Mouse (Mus musculus): ENCODE measurements around the gene Letmd1. TPM values are rescaled to one million over a fixed set of nuclear protein-coding genes. Genes with fewer than 3 reads are reported as not detected.

Letmd1 gene
- total and polyA plus RNA-seq, 2 experiments, result 18.7 to 39.9 TPM

DNA sequence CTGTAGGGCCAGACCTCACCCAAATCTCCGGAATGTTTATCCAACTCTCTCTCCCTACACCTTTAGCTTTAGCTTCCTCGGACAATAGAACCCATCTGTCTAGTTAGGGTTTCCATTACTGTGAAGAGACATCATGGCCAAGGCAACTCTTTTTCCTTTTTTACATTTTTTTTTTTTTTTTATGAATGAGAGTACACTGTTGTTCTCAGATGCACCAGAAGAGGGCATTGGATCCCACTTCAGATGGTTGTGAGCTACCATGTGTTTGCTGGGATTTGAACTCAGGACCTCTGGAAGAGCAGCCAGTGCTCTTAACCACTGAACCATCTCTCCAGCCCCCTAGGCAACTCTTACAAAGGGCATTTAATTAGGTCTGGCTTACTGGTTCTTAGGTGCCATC is 3.4 kb upstream of the Letmd1 start:
- peak overlapping the region; percentile 79 for H3K27ac ChIP-seq (replicated peaks; ENCODE audit: insufficient read depth, low read depth, low read length)
- H3K36me3 ChIP-seq (ENCODE audit: control insufficient read depth, insufficient read depth, low read length), result no peaks in the 10 kb centered on the region
- 12% methylated on average over 2 of the region's 2 CpGs for WGBS
- H3K4me1 ChIP-seq (ENCODE audit: control insufficient read depth, insufficient read depth, low read length), result peaks cover 18% of the 10 kb centered on the region
- H3K9ac ChIP-seq (ENCODE audit: low read depth, low read length), result no peak overlapping the region
- H3K27me3 ChIP-seq (ENCODE audit: control insufficient read depth, insufficient read depth, low read length), result no peaks in the 10 kb centered on the region
- TF ChIP-seq POLR2A (IDR thresholded peaks at IDR 0.05; ENCODE audit: extremely low read depth, insufficient read depth, low read length) (no peak), CTCF (IDR thresholded peaks at IDR 0.05; ENCODE audit: low read depth, low read length) (no peak)
- H3K79me2 ChIP-seq (ENCODE audit: control insufficient read depth, insufficient read depth, low read length), result no peaks in the 10 kb centered on the region
- no peak overlapping the region for H3K4me3 ChIP-seq (ENCODE audit: insufficient read depth, low read depth, low read length)
- DNase-seq (ENCODE audit: extremely low read depth, low read depth, low spot score), result no peak

DNA sequence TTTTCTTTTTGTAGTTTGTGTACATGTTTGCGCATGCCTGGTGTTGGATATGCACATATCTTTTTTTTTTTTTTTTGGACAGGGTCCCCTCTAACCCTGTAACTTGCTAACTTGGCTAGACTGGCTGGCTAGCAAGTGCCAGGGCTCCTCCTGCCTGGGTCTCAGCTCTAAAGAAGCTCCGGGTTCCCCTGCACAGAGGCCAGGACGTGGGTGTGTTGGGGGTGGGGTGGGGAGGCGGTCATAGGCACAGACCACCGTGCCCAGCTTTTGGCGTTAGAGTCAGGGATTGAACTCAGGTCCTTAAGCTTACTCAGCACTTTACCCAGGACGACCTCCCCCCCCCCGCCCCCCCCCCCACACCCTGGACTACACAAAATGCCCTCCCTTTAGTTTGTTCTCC is 1.1 kb upstream of the Letmd1 start:
- H3K79me2 ChIP-seq (ENCODE audit: control insufficient read depth, insufficient read depth, low read length), result no peaks in the 10 kb centered on the region
- no peaks in the 10 kb centered on the region for H3K27me3 ChIP-seq (ENCODE audit: control insufficient read depth, insufficient read depth, low read length)
- TF ChIP-seq CTCF (IDR thresholded peaks at IDR 0.05; ENCODE audit: low read depth, low read length) (no peak), POLR2A (IDR thresholded peaks at IDR 0.05; ENCODE audit: extremely low read depth, insufficient read depth, low read length) (no peak)
- H3K9ac ChIP-seq (ENCODE audit: low read depth, low read length), result peak overlapping the region; percentile 91
- peaks cover 2% of the 10 kb centered on the region; the same call in 1 of the 2 replicates for H3K36me3 ChIP-seq (ENCODE audit: control insufficient read depth, insufficient read depth, low read length)
- peak; percentile 19 for DNase-seq (ENCODE audit: extremely low read depth, low read depth, low spot score)
- peaks cover 18% of the 10 kb centered on the region for H3K4me1 ChIP-seq (ENCODE audit: control insufficient read depth, insufficient read depth, low read length)
- peak overlapping the region; percentile 88 for H3K4me3 ChIP-seq (ENCODE audit: insufficient read depth, low read depth, low read length)
- peak overlapping the region; percentile 90 for H3K27ac ChIP-seq (replicated peaks; ENCODE audit: insufficient read depth, low read depth, low read length)
- 10% methylated on average over 6 of the region's 8 CpGs for WGBS

DNA sequence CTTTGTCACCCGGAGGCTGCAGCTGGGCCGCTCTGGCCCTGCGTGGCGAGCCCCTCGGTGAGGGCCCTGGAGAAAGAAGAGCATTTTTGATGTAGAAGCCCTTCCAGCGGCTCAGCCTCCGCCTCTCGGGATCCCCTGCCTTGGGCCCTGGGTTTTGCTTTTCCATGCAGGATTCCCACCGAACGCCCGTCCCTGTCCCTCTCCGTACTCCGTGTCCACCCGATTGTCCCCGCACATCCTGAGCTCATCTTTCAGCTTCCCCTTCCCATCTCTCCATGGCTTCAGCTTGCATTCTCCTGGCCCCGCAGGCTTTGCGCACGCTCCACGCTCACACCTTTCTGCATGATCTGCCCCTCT is 344 bp downstream of the Letmd1 start:
- Histone ChIP-seq H3K27ac (replicated peaks; ENCODE audit: insufficient read depth, low read depth, low read length) (peak overlapping the region; percentile 90), H3K36me3 (ENCODE audit: control insufficient read depth, insufficient read depth, low read length) (peaks cover 2% of the 10 kb centered on the region; the same call in 1 of the 2 replicates), H3K4me1 (ENCODE audit: control insufficient read depth, insufficient read depth, low read length) (peaks cover 26% of the 10 kb centered on the region), H3K9ac (ENCODE audit: low read depth, low read length) (peak overlapping the region; percentile 91), H3K27me3 (ENCODE audit: control insufficient read depth, insufficient read depth, low read length) (no peaks in the 10 kb centered on the region), H3K79me2 (ENCODE audit: control insufficient read depth, insufficient read depth, low read length) (no peaks in the 10 kb centered on the region), H3K4me3 (ENCODE audit: insufficient read depth, low read depth, low read length) (peak overlapping the region; percentile 88)
- TF ChIP-seq CTCF (IDR thresholded peaks at IDR 0.05; ENCODE audit: low read depth, low read length) (no peak), POLR2A (IDR thresholded peaks at IDR 0.05; ENCODE audit: extremely low read depth, insufficient read depth, low read length) (no peak)
- DNase-seq (ENCODE audit: extremely low read depth, low read depth, low spot score), result peak; percentile 30
- WGBS, result 1% methylated on average over 19 of the region's 19 CpGs

DNA sequence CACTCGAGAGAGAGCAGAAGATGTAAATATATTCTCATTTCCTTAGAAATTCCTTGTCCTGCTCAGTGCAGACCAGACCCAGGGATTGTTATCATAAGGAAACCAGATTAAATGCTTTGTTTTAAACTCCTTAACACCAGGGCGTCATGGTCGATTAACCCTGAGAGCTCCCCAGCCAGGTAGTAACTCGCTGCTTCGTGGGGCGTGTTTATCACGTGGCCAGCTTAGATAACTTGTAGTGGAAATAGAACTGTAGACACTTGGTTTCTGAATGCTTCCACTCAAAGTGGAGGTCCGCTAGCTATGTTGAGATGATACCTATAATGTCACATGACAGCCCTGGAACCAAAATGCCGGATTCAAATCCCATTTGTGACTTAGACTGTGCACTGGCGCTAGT is 1.2 kb downstream of the Letmd1 start:
- Histone ChIP-seq H3K4me1 (ENCODE audit: control insufficient read depth, insufficient read depth, low read length) (peaks cover 26% of the 10 kb centered on the region), H3K9ac (ENCODE audit: low read depth, low read length) (no peak overlapping the region), H3K27me3 (ENCODE audit: control insufficient read depth, insufficient read depth, low read length) (no peaks in the 10 kb centered on the region), H3K27ac (replicated peaks; ENCODE audit: insufficient read depth, low read depth, low read length) (no peak overlapping the region), H3K4me3 (ENCODE audit: insufficient read depth, low read depth, low read length) (no peak overlapping the region), H3K36me3 (ENCODE audit: control insufficient read depth, insufficient read depth, low read length) (peaks cover 6% of the 10 kb centered on the region; the same call in 1 of the 2 replicates), H3K79me2 (ENCODE audit: control insufficient read depth, insufficient read depth, low read length) (no peaks in the 10 kb centered on the region)
- 67% methylated on average over 10 of the region's 10 CpGs for WGBS
- TF ChIP-seq CTCF (IDR thresholded peaks at IDR 0.05; ENCODE audit: low read depth, low read length) (no peak), POLR2A (IDR thresholded peaks at IDR 0.05; ENCODE audit: extremely low read depth, insufficient read depth, low read length) (no peak)
- no peak for DNase-seq (ENCODE audit: extremely low read depth, low read depth, low spot score)

DNA sequence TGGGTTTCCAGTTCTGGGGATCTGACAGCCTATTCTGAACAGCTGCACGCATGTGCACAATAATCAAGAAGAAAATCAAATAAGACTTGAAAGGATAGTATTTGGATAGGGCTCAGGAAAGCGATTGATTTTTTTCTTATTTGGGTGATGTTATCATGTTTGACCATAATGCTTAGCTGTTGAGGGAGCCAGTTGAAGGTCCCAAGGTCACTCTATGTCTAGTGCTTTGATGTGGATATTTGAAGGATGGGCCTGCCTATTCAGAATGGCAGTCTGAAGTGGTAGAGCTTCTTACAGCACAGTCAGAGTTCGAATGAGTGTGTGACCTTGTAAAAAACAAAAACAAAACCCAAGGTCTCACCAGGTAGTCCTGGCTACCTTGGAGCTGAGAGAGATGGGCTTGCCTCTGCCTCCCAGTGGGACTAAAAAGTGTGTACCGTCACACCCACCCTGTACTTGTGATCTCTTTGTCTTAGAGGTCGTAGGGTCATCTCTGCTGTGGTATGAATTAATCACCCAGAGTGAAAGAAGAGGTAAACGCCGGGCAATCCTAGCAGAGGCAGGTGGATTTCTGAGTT is 5.2 kb downstream of the Letmd1 start:
- Histone ChIP-seq H3K27ac (replicated peaks; ENCODE audit: insufficient read depth, low read depth, low read length) (peak overlapping the region; percentile 33; the same call in 1 of the 2 replicates), H3K36me3 (ENCODE audit: control insufficient read depth, insufficient read depth, low read length) (peaks cover 27% of the 10 kb centered on the region; the same call in 1 of the 2 replicates), H3K9ac (ENCODE audit: low read depth, low read length) (no peak overlapping the region), H3K4me1 (ENCODE audit: control insufficient read depth, insufficient read depth, low read length) (peaks cover 17% of the 10 kb centered on the region), H3K4me3 (ENCODE audit: insufficient read depth, low read depth, low read length) (no peak overlapping the region), H3K79me2 (ENCODE audit: control insufficient read depth, insufficient read depth, low read length) (no peaks in the 10 kb centered on the region), H3K27me3 (ENCODE audit: control insufficient read depth, insufficient read depth, low read length) (no peaks in the 10 kb centered on the region)
- DNase-seq (ENCODE audit: extremely low read depth, low read depth, low spot score), result peak; percentile 86
- TF ChIP-seq CTCF (IDR thresholded peaks at IDR 0.05; ENCODE audit: low read depth, low read length) (no peak), POLR2A (IDR thresholded peaks at IDR 0.05; ENCODE audit: extremely low read depth, insufficient read depth, low read length) (no peak)
- 33% methylated on average over 7 of the region's 7 CpGs for whole genome bisulfite sequencing

DNA sequence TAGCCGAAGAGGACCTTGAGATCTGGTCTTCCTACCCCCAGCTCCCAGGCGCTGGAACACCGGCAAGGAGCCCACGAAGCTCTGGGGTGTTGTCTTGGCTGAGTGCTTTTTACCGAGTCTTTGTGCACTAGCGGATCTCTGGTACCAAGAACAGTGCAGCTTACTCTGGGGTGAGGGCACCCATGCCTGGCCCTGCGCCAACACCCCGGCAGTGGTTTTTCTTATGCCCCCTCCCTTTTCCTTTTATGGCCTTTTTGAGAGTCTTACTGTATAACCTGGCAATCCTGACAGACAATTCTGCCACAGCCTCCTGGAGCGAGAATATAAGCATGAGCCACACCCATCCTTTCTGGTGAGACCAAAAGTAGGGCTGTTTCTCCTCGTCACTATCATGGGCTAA is 9.5 kb downstream of the Letmd1 start:
- peaks cover 40% of the 10 kb centered on the region for H3K36me3 ChIP-seq (ENCODE audit: control insufficient read depth, insufficient read depth, low read length)
- H3K27me3 ChIP-seq (ENCODE audit: control insufficient read depth, insufficient read depth, low read length), result no peaks in the 10 kb centered on the region
- H3K79me2 ChIP-seq (ENCODE audit: control insufficient read depth, insufficient read depth, low read length), result no peaks in the 10 kb centered on the region
- H3K9ac ChIP-seq (ENCODE audit: low read depth, low read length), result no peak overlapping the region
- whole genome bisulfite sequencing, result 90% methylated on average over 10 of the region's 10 CpGs
- peaks cover 7% of the 10 kb centered on the region for H3K4me1 ChIP-seq (ENCODE audit: control insufficient read depth, insufficient read depth, low read length)
- DNase-seq (ENCODE audit: extremely low read depth, low read depth, low spot score), result no peak
- H3K27ac ChIP-seq (replicated peaks; ENCODE audit: insufficient read depth, low read depth, low read length), result no peak overlapping the region
- TF ChIP-seq POLR2A (IDR thresholded peaks at IDR 0.05; ENCODE audit: extremely low read depth, insufficient read depth, low read length), result no peak
- TF ChIP-seq CTCF (IDR thresholded peaks at IDR 0.05; ENCODE audit: low read depth, low read length), result no peak
- H3K4me3 ChIP-seq (ENCODE audit: insufficient read depth, low read depth, low read length), result no peak overlapping the region

Measured in liver, adult 2 months (tissue).